Mouse (Mus musculus) myocyte (in vitro differentiated cells): ENCODE data around the gene 6430628N08Rik.

Source experiments
- CEBPB ChIP-seq: IDR thresholded peaks from 2 replicates; pipeline ENCODE4 v1.6.1; 2011; ENCODE audit warnings: mild to moderate bottlenecking, moderate library complexity; ENCODE audit not compliant: poor library complexity, insufficient read depth, severe bottlenecking
- E2F4 ChIP-seq: IDR thresholded peaks from one replicate; pipeline ENCODE4 v1.6.1; 2011; ENCODE audit warnings: mild to moderate bottlenecking, control low read depth, moderate library complexity; ENCODE audit not compliant: insufficient read depth
- MAX ChIP-seq: IDR thresholded peaks from one replicate; pipeline ENCODE4 v1.6.1; 2011; ENCODE audit warnings: low read depth, mild to moderate bottlenecking, control low read depth
- MYOD1 ChIP-seq, 3 experiments: IDR thresholded peaks; one replicate each; pipeline ENCODE4 v1.6.1; 2011; ENCODE audit warnings: control low read depth in 2 of 3, low read depth in 2 of 3, mild to moderate bottlenecking in 2 of 3, moderate library complexity in 1 of 3; ENCODE audit not compliant: insufficient read length in 2 of 3, control insufficient read depth in 1 of 3
- MYOG ChIP-seq, 3 experiments: IDR thresholded peaks; one replicate each; pipeline ENCODE4 v1.6.1; 2011; ENCODE audit warnings: control low read depth in 2 of 3, low read depth in 2 of 3, mild to moderate bottlenecking in 2 of 3; ENCODE audit not compliant: insufficient read length in 2 of 3, control insufficient read depth in 1 of 3, insufficient read depth in 1 of 3
- POLR2A ChIP-seq: IDR thresholded peaks from one replicate; pipeline ENCODE4 v1.6.1; 2011; ENCODE audit warnings: low read depth, mild to moderate bottlenecking, control low read depth, moderate library complexity; ENCODE audit not compliant: insufficient read length
- POLR2AphosphoS2 ChIP-seq: IDR thresholded peaks from one replicate; pipeline ENCODE4 v1.6.1; 2011; ENCODE audit warnings: low read depth, control low read depth; ENCODE audit not compliant: insufficient read length
- REST ChIP-seq: IDR thresholded peaks from one replicate; pipeline ENCODE4 v1.6.1; 2011; ENCODE audit warnings: mild to moderate bottlenecking, control low read depth, moderate library complexity; ENCODE audit not compliant: insufficient read depth, insufficient read length
- SRF ChIP-seq: IDR thresholded peaks from one replicate; pipeline ENCODE4 v1.6.1; 2011; ENCODE audit warnings: low read depth; ENCODE audit not compliant: control insufficient read depth, insufficient read length
- TCF12 ChIP-seq: IDR thresholded peaks from one replicate; pipeline ENCODE4 v1.6.1; 2011; ENCODE audit warnings: mild to moderate bottlenecking, control low read depth; ENCODE audit not compliant: poor library complexity, insufficient read depth, severe bottlenecking
- TCF3 ChIP-seq: IDR thresholded peaks from one replicate; pipeline ENCODE4 v1.6.1; 2011; ENCODE audit warnings: low read depth, control low read depth; ENCODE audit not compliant: insufficient read length
- USF1 ChIP-seq: IDR thresholded peaks from one replicate; pipeline ENCODE4 v1.6.1; 2011; ENCODE audit warnings: low read depth, mild to moderate bottlenecking, control low read depth, moderate library complexity

DNA sequence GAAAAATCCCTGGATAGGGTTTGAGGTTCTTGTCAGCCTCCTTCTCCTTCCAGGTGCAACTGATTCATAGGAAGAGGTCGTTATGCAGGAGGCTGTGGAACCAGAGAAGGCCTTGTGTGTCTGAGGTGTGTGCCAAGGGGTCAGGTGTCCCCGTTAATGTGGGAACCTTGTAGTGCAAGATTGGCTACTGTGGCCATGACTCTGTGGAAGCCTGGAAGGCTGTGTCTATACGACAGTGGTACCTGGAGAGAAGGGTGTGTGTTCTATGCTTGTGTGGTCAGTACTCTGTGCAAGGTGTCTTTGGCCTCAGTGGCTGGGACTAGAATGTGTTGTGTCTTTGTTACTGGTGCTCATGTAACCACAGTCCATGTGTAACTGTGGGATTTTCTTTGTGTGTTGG lies 50.2 kb downstream of the 6430628N08Rik start:
- no peak for TF ChIP-seq POLR2A
- TF ChIP-seq TCF12 = no peak
- no peak for TF ChIP-seq MYOG (IDR thresholded peaks at IDR 0.05; ENCODE audit: control insufficient read depth in 1 of 3, insufficient read depth in 1 of 3, insufficient read length in 2 of 3, low read depth in 2 of 3)
- TF ChIP-seq MYOD1 (IDR thresholded peaks at IDR 0.05; ENCODE audit: control insufficient read depth in 1 of 3, insufficient read length in 2 of 3, low read depth in 2 of 3) = no peak
- no peak for TF ChIP-seq E2F4
- no peak for TF ChIP-seq USF1
- no peak for TF ChIP-seq MAX
- TF ChIP-seq REST = no peak
- no peak for TF ChIP-seq TCF3
- no peak for TF ChIP-seq CEBPB
- no peak for TF ChIP-seq SRF
- TF ChIP-seq POLR2AphosphoS2 = no peak
